Mouse (Mus musculus) adrenal gland, postnatal 10 days (tissue): ENCODE data around the gene Fstl4. TPM values are rescaled to one million over a fixed set of nuclear protein-coding genes. Genes with fewer than 3 reads are reported as not detected.

Experiments used
- DNase-seq: peaks from one replicate; pipeline ENCODE4 v3.0.0; 2021; ENCODE audit warnings: mixed read lengths
- total RNA-seq, 2 experiments: library from RNA; stranded (reverse); gene quantifications; 2 replicates each; pipeline ENCODE4 v1.2.3; 2021

Fstl4 gene
- total RNA-seq, 2 experiments from 2014 or later = 0.58 to 0.72 TPM

GRCm38 (mm10) chr11:52910788-52911187 lies 146.4 kb downstream of the Fstl4 start:
- DNase-seq = peak; percentile 40

- no peak for DNase-seq
Measured at GRCm38 (mm10) chr11:52914431-52914830, 150.0 kb downstream of the Fstl4 start.

GRCm38 (mm10) chr11:52915648-52916047 lies 151.2 kb downstream of the Fstl4 start:
- DNase-seq = no peak

GRCm38 (mm10) chr11:52919231-52919960 lies 155.0 kb downstream of the Fstl4 start:
- DNase-seq = peak; percentile 75

GRCm38 (mm10) chr11:52924196-52924595 lies 159.8 kb downstream of the Fstl4 start:
- no peak for DNase-seq

- DNase-seq = no peak
Measured at GRCm38 (mm10) chr11:52928321-52928720, 163.9 kb downstream of the Fstl4 start.

- DNase-seq = peak; percentile 10
Measured at GRCm38 (mm10) chr11:52939336-52940070, 175.1 kb downstream of the Fstl4 start.

- no peak for DNase-seq
Measured at GRCm38 (mm10) chr11:52942967-52943366, 178.5 kb downstream of the Fstl4 start.

- no peak for DNase-seq
Measured at GRCm38 (mm10) chr11:52954995-52955394, 190.6 kb downstream of the Fstl4 start.

GRCm38 (mm10) chr11:52968809-52969208 lies 204.4 kb downstream of the Fstl4 start:
- DNase-seq = no peak

GRCm38 (mm10) chr11:52970396-52970795 lies 206.0 kb downstream of the Fstl4 start:
- DNase-seq = no peak

GRCm38 (mm10) chr11:52986986-52987385 lies 222.6 kb downstream of the Fstl4 start:
- DNase-seq = no peak

- no peak for DNase-seq
Measured at GRCm38 (mm10) chr11:52994688-52995087, 230.3 kb downstream of the Fstl4 start.

GRCm38 (mm10) chr11:52996434-52997093 lies 232.1 kb downstream of the Fstl4 start:
- no peak for DNase-seq

- no peak for DNase-seq
Measured at GRCm38 (mm10) chr11:52997421-52997820, 233.0 kb downstream of the Fstl4 start.

GRCm38 (mm10) chr11:53000226-53000625 lies 235.8 kb downstream of the Fstl4 start:
- DNase-seq = no peak

GRCm38 (mm10) chr11:53003361-53003760 lies 238.9 kb downstream of the Fstl4 start:
- no peak for DNase-seq

- DNase-seq = no peak
Measured at GRCm38 (mm10) chr11:53003811-53004210, 239.4 kb downstream of the Fstl4 start.

GRCm38 (mm10) chr11:53009597-53009996 lies 245.2 kb downstream of the Fstl4 start:
- no peak for DNase-seq

GRCm38 (mm10) chr11:53011996-53012505 lies 247.6 kb downstream of the Fstl4 start:
- no peak for DNase-seq

- no peak for DNase-seq
Measured at GRCm38 (mm10) chr11:53013906-53014305, 249.5 kb downstream of the Fstl4 start.

GRCm38 (mm10) chr11:53016358-53017021 lies 252.1 kb downstream of the Fstl4 start:
- DNase-seq = no peak
